Mouse (Mus musculus) left cerebral cortex, adult 11 months (tissue): ENCODE measurements around the gene A930018P22Rik.
A peak's percentile ranks its signal among the peaks of the same experiment; 100 is the strongest.

Source experiments
- DNase-seq: peaks from one replicate; pipeline ENCODE4 v3.0.0; 2022; ENCODE audit warnings: low spot score

Gene A930018P22Rik

GRCm38 (mm10) chr2:104119097-104119496 lies 3.5 kb upstream of the A930018P22Rik start:
- no peak for DNase-seq

GRCm38 (mm10) chr2:104120312-104120711 lies 2.3 kb upstream of the A930018P22Rik start:
- no peak for DNase-seq

- no peak for DNase-seq
These were observed 676 bp upstream of the A930018P22Rik start for GRCm38 (mm10) chr2:104121681-104122504.

- no peak for DNase-seq
These were observed 971 bp downstream of the A930018P22Rik start for GRCm38 (mm10) chr2:104123540-104123939.

GRCm38 (mm10) chr2:104124071-104124470 lies 1.5 kb downstream of the A930018P22Rik start:
- DNase-seq: no peak

GRCm38 (mm10) chr2:104128803-104129531 lies 6.4 kb downstream of the A930018P22Rik start:
- no peak for DNase-seq

- DNase-seq: no peak
These were observed 7.6 kb downstream of the A930018P22Rik start for GRCm38 (mm10) chr2:104130165-104130564.

GRCm38 (mm10) chr2:104130969-104131368 lies 8.4 kb downstream of the A930018P22Rik start:
- no peak for DNase-seq

- DNase-seq: no peak
These were observed 9.8 kb downstream of the A930018P22Rik start for GRCm38 (mm10) chr2:104132266-104132859.

- DNase-seq: no peak
These were observed 10.7 kb downstream of the A930018P22Rik start for GRCm38 (mm10) chr2:104133042-104133810.

- DNase-seq: peak; percentile 49
These were observed 11.8 kb downstream of the A930018P22Rik start for GRCm38 (mm10) chr2:104134150-104135056.

- DNase-seq: no peak
These were observed 13.4 kb downstream of the A930018P22Rik start for GRCm38 (mm10) chr2:104135920-104136319.

GRCm38 (mm10) chr2:104142140-104142539 lies 19.6 kb downstream of the A930018P22Rik start:
- no peak for DNase-seq

GRCm38 (mm10) chr2:104144004-104144403 lies 21.4 kb downstream of the A930018P22Rik start:
- DNase-seq: no peak

GRCm38 (mm10) chr2:104145983-104146382 lies 23.4 kb downstream of the A930018P22Rik start:
- DNase-seq: no peak

- no peak for DNase-seq
These were observed 25.5 kb downstream of the A930018P22Rik start for GRCm38 (mm10) chr2:104147910-104148561.

- DNase-seq: no peak
These were observed 28.2 kb downstream of the A930018P22Rik start for GRCm38 (mm10) chr2:104150608-104151397.

GRCm38 (mm10) chr2:104153345-104153744 lies 30.8 kb downstream of the A930018P22Rik start:
- no peak for DNase-seq

- no peak for DNase-seq
These were observed 31.3 kb downstream of the A930018P22Rik start for GRCm38 (mm10) chr2:104153876-104154275.

GRCm38 (mm10) chr2:104157831-104158230 lies 35.3 kb downstream of the A930018P22Rik start:
- DNase-seq: no peak
